Mouse (Mus musculus): ENCODE data around the gene Tnfrsf19. TPM values are rescaled to one million over a fixed set of nuclear protein-coding genes. Genes with fewer than 3 reads are reported as not detected.

Tnfrsf19 gene
- polyA plus RNA-seq, 1 experiment, result 12.4 TPM

DNA sequence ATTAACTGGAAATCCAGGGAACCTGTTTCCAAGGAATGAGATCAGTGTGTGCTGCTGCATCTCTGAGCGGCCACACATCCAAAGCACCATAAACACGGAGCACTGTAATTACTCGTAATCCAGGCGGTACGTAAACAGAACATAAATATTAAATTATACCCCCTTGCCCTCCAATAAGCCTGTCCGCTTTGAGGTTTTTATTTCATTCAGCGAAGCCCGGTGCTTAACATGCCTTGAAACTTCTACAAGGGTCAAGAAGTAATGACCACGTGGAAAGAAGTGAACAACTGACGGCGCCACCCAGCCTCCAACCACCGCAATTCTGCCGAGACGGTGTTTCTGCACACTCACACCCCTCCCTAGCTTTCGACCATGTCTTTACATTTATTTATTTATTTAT is 31.7 kb downstream of the Tnfrsf19 start:
- H3K4me1 ChIP-seq (ENCODE audit: control insufficient read depth, insufficient read depth, low read length), result no peaks in the 10 kb centered on the region
- H3K36me3 ChIP-seq (ENCODE audit: control insufficient read depth, insufficient read depth, low read length, poor library complexity, severe bottlenecking), result no peaks in the 10 kb centered on the region

GRCm38 (mm10) chr14:61012397-61012931 is 33.8 kb downstream of the Tnfrsf19 start:
- Histone ChIP-seq H3K9me3 (replicated peaks; ENCODE audit: control insufficient read depth, insufficient read depth, low read length, poor library complexity, severe bottlenecking) (no peaks in the 10 kb centered on the region), H3K36me3 (ENCODE audit: control insufficient read depth, insufficient read depth, low read length, poor library complexity, severe bottlenecking) (no peaks in the 10 kb centered on the region), H3K4me1 (ENCODE audit: control insufficient read depth, insufficient read depth, low read length) (no peaks in the 10 kb centered on the region), H3K27ac (ENCODE audit: insufficient read depth, low read length) (no peak overlapping the region), H3K9ac (ENCODE audit: low read depth, poor library complexity, severe bottlenecking) (no peak overlapping the region), H3K27me3 (ENCODE audit: control insufficient read depth, insufficient read depth, low read length, poor library complexity, severe bottlenecking) (no peaks in the 10 kb centered on the region), H3K4me3 (ENCODE audit: low read depth, low read length) (peak overlapping the region; percentile 9; the same call in 1 of the 2 replicates)
- TF ChIP-seq POLR2A (IDR thresholded peaks at IDR 0.05; ENCODE audit: insufficient read depth, low read length), result no peak
- peak; percentile 48; the same call in 1 of the 2 replicates for TF ChIP-seq EP300 (IDR thresholded peaks at IDR 0.05; ENCODE audit: insufficient read depth, low read depth, low read length)

More for the DNA sequence above, 31.7 kb downstream of the Tnfrsf19 start:
- no peak overlapping the region for H3K27ac ChIP-seq (ENCODE audit: insufficient read depth, low read length)
- H3K4me3 ChIP-seq (ENCODE audit: low read depth, low read length), result no peak overlapping the region
- no peak overlapping the region for H3K9ac ChIP-seq (ENCODE audit: low read depth, poor library complexity, severe bottlenecking)
- no peak for TF ChIP-seq POLR2A (IDR thresholded peaks at IDR 0.05; ENCODE audit: insufficient read depth, low read length)
- TF ChIP-seq CTCF (IDR thresholded peaks at IDR 0.05; ENCODE audit: low read depth, low read length), result no peak
- no peak for TF ChIP-seq EP300 (IDR thresholded peaks at IDR 0.05; ENCODE audit: insufficient read depth, low read depth, low read length)
- H3K27me3 ChIP-seq (ENCODE audit: control insufficient read depth, insufficient read depth, low read length, poor library complexity, severe bottlenecking), result no peaks in the 10 kb centered on the region
- H3K9me3 ChIP-seq (replicated peaks; ENCODE audit: control insufficient read depth, insufficient read depth, low read length, poor library complexity, severe bottlenecking), result no peaks in the 10 kb centered on the region

DNA sequence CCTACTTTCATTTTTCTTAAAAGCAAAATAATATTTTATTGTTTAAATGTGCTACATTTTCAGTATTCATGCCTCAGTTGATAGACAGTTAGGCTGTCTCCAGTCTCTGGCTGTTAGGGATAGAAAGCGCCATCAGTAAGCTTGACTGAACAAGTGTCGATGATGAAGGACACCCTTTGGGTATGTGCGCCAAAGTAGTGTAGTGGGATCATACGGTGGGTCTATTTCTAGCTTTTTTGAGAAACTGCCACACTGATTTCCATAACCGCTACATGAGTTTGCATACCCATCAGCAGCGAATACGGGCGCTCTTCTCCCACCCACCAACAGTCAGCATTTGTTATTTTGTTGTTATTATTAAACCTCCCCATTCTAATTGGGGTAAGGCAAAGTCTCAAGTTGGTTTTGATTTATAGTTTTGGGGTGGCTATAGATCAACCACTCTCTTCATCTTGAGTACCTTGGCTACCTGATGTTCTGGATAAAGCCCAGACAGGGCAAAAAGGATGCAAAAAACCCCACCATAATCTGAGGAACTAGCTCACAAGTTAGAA is 34.6 kb downstream of the Tnfrsf19 start:
- H3K9me3 ChIP-seq (replicated peaks; ENCODE audit: control insufficient read depth, insufficient read depth, low read length, poor library complexity, severe bottlenecking), result no peaks in the 10 kb centered on the region
- no peaks in the 10 kb centered on the region for H3K27me3 ChIP-seq (ENCODE audit: control insufficient read depth, insufficient read depth, low read length, poor library complexity, severe bottlenecking)
- TF ChIP-seq POLR2A (IDR thresholded peaks at IDR 0.05; ENCODE audit: insufficient read depth, low read length) (no peak), CTCF (IDR thresholded peaks at IDR 0.05; ENCODE audit: low read depth, low read length) (no peak), EP300 (IDR thresholded peaks at IDR 0.05; ENCODE audit: insufficient read depth, low read depth, low read length) (no peak)
- no peak overlapping the region for H3K27ac ChIP-seq (ENCODE audit: insufficient read depth, low read length)
- H3K4me1 ChIP-seq (ENCODE audit: control insufficient read depth, insufficient read depth, low read length), result no peaks in the 10 kb centered on the region
- H3K4me3 ChIP-seq (ENCODE audit: low read depth, low read length), result no peak overlapping the region
- H3K36me3 ChIP-seq (ENCODE audit: control insufficient read depth, insufficient read depth, low read length, poor library complexity, severe bottlenecking), result no peaks in the 10 kb centered on the region
- no peak overlapping the region for H3K9ac ChIP-seq (ENCODE audit: low read depth, poor library complexity, severe bottlenecking)

- Histone ChIP-seq H3K9me3 (replicated peaks; ENCODE audit: control insufficient read depth, insufficient read depth, low read length, poor library complexity, severe bottlenecking) (no peaks in the 10 kb centered on the region), H3K27ac (ENCODE audit: insufficient read depth, low read length) (no peak overlapping the region), H3K4me1 (ENCODE audit: control insufficient read depth, insufficient read depth, low read length) (no peaks in the 10 kb centered on the region), H3K9ac (ENCODE audit: low read depth, poor library complexity, severe bottlenecking) (no peak overlapping the region), H3K36me3 (ENCODE audit: control insufficient read depth, insufficient read depth, low read length, poor library complexity, severe bottlenecking) (no peaks in the 10 kb centered on the region), H3K4me3 (ENCODE audit: low read depth, low read length) (no peak overlapping the region), H3K27me3 (ENCODE audit: control insufficient read depth, insufficient read depth, low read length, poor library complexity, severe bottlenecking) (no peaks in the 10 kb centered on the region)
- TF ChIP-seq EP300 (IDR thresholded peaks at IDR 0.05; ENCODE audit: insufficient read depth, low read depth, low read length), result no peak; the same call in 1 of the 2 replicates
- no peak for TF ChIP-seq CTCF (IDR thresholded peaks at IDR 0.05; ENCODE audit: low read depth, low read length)
- no peak for TF ChIP-seq POLR2A (IDR thresholded peaks at IDR 0.05; ENCODE audit: insufficient read depth, low read length)
Measured at GRCm38 (mm10) chr14:61005127-61005837, 41.0 kb downstream of the Tnfrsf19 start.

GRCm38 (mm10) chr14:61003676-61004075 is 42.6 kb downstream of the Tnfrsf19 start:
- H3K36me3 ChIP-seq (ENCODE audit: control insufficient read depth, insufficient read depth, low read length, poor library complexity, severe bottlenecking), result no peaks in the 10 kb centered on the region
- no peaks in the 10 kb centered on the region for H3K9me3 ChIP-seq (replicated peaks; ENCODE audit: control insufficient read depth, insufficient read depth, low read length, poor library complexity, severe bottlenecking)
- no peaks in the 10 kb centered on the region for H3K27me3 ChIP-seq (ENCODE audit: control insufficient read depth, insufficient read depth, low read length, poor library complexity, severe bottlenecking)
- no peak overlapping the region for H3K9ac ChIP-seq (ENCODE audit: low read depth, poor library complexity, severe bottlenecking)
- no peak for TF ChIP-seq POLR2A (IDR thresholded peaks at IDR 0.05; ENCODE audit: insufficient read depth, low read length)
- TF ChIP-seq CTCF (IDR thresholded peaks at IDR 0.05; ENCODE audit: low read depth, low read length), result no peak
- no peak overlapping the region for H3K4me3 ChIP-seq (ENCODE audit: low read depth, low read length)
- no peaks in the 10 kb centered on the region for H3K4me1 ChIP-seq (ENCODE audit: control insufficient read depth, insufficient read depth, low read length)
- no peak overlapping the region for H3K27ac ChIP-seq (ENCODE audit: insufficient read depth, low read length)

DNA sequence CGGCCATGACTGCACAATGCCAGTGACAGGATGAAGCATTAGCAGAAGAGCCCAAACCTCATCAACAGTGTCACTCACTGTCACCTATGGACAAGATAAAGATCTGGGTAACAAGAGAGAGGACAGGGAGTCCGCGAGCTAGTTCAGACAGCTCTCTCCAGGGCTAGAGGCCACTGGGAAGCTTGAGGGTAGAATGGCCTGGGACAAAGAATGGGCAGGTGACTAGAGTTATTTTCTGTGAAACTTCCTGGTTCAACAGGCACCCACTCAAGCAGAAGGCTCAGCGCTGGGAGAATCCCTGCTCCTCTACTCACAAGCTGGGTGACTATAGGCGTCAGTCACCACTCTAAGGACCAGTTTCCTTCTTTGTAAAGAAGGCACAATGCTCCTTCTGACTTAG is 46.2 kb downstream of the Tnfrsf19 start:
- TF ChIP-seq CTCF (IDR thresholded peaks at IDR 0.05; ENCODE audit: low read depth, low read length) (no peak), EP300 (IDR thresholded peaks at IDR 0.05; ENCODE audit: insufficient read depth, low read depth, low read length) (no peak), POLR2A (IDR thresholded peaks at IDR 0.05; ENCODE audit: insufficient read depth, low read length) (no peak)
- H3K9ac ChIP-seq (ENCODE audit: low read depth, poor library complexity, severe bottlenecking), result no peak overlapping the region
- H3K9me3 ChIP-seq (replicated peaks; ENCODE audit: control insufficient read depth, insufficient read depth, low read length, poor library complexity, severe bottlenecking), result no peaks in the 10 kb centered on the region
- H3K4me1 ChIP-seq (ENCODE audit: control insufficient read depth, insufficient read depth, low read length), result no peaks in the 10 kb centered on the region
- no peaks in the 10 kb centered on the region for H3K27me3 ChIP-seq (ENCODE audit: control insufficient read depth, insufficient read depth, low read length, poor library complexity, severe bottlenecking)
- no peaks in the 10 kb centered on the region for H3K36me3 ChIP-seq (ENCODE audit: control insufficient read depth, insufficient read depth, low read length, poor library complexity, severe bottlenecking)
- no peak overlapping the region for H3K27ac ChIP-seq (ENCODE audit: insufficient read depth, low read length)
- no peak overlapping the region for H3K4me3 ChIP-seq (ENCODE audit: low read depth, low read length)

All from ES-Bruce4 (cell line).